Mouse (Mus musculus): ENCODE data around the gene Nrap. TPM values are rescaled to one million over a fixed set of nuclear protein-coding genes. Genes with fewer than 3 reads are reported as not detected.
A peak's percentile ranks its signal among the peaks of the same experiment; 100 is the strongest.

Gene Nrap
- polyA plus RNA-seq, 1 experiment from 2014 or later, result 0.22 TPM

GRCm38 (mm10) chr19:56430369-56430768, 40.5 kb upstream of the Nrap start:
- Histone ChIP-seq H3K4me1 (replicated peaks; ENCODE audit: control insufficient read depth, insufficient read depth, low read length) (0 out of 2 replicates have a peak, but pooled peaks cover 2% of the 10 kb centered on the region), H3K9ac (ENCODE audit: low read depth, low read length) (no peak overlapping the region), H3K4me3 (ENCODE audit: low read depth, low read length) (no peak overlapping the region), H3K27ac (ENCODE audit: low read depth, low read length) (no peak overlapping the region), H3K27me3 (replicated peaks; ENCODE audit: control insufficient read depth, insufficient read depth, low read length) (no peaks in the 10 kb centered on the region), H3K4me2 (replicated peaks; ENCODE audit: low read depth) (no peak overlapping the region), H3K9me3 (ENCODE audit: control insufficient read depth) (no peaks in the 10 kb centered on the region), H3K36me3 (ENCODE audit: control insufficient read depth, insufficient read depth) (peaks cover 37% of the 10 kb centered on the region)
- no peak for ATAC-seq
- 74% methylated on average over 8 of the region's 8 CpGs for WGBS
- TF ChIP-seq CTCF (IDR thresholded peaks at IDR 0.05; ENCODE audit: low read depth), result peak; percentile 51

DNA sequence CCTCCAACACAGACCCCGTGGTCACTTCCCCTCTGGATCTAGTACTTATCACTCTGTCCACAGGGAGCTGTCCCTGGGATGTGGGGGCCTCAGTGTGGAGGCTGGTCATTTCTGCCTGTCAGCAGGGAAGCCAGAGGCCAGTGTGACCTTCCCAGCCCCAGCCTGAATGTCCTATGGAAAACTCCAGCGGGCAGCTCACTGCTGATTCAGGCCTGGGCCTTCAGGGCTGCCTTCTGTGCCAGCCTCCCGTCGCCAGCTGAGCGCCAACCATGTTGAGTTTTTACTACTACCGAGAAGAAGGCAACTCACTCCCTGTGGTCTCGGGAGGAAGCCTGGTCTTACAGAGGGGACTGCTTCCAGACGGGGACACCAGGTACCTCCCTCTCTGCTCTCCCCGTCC, 35.7 kb upstream of the Nrap start:
- Histone ChIP-seq H3K4me1 (replicated peaks; ENCODE audit: control insufficient read depth, insufficient read depth, low read length) (0 out of 2 replicates have a peak, but pooled peaks cover 2% of the 10 kb centered on the region), H3K4me3 (ENCODE audit: low read depth, low read length) (no peak overlapping the region), H3K4me2 (replicated peaks; ENCODE audit: low read depth) (no peak overlapping the region), H3K9me3 (ENCODE audit: control insufficient read depth) (no peaks in the 10 kb centered on the region), H3K36me3 (ENCODE audit: control insufficient read depth, insufficient read depth) (peaks cover 18% of the 10 kb centered on the region), H3K27me3 (replicated peaks; ENCODE audit: control insufficient read depth, insufficient read depth, low read length) (no peaks in the 10 kb centered on the region), H3K27ac (ENCODE audit: low read depth, low read length) (0 out of 2 replicates have a peak overlapping the region, but pooled peaks have one; percentile 21), H3K9ac (ENCODE audit: low read depth, low read length) (no peak overlapping the region)
- WGBS, result 58% methylated on average over 9 of the region's 9 CpGs
- ATAC-seq, result no peak
- TF ChIP-seq CTCF (IDR thresholded peaks at IDR 0.05; ENCODE audit: low read depth), result no peak

DNA sequence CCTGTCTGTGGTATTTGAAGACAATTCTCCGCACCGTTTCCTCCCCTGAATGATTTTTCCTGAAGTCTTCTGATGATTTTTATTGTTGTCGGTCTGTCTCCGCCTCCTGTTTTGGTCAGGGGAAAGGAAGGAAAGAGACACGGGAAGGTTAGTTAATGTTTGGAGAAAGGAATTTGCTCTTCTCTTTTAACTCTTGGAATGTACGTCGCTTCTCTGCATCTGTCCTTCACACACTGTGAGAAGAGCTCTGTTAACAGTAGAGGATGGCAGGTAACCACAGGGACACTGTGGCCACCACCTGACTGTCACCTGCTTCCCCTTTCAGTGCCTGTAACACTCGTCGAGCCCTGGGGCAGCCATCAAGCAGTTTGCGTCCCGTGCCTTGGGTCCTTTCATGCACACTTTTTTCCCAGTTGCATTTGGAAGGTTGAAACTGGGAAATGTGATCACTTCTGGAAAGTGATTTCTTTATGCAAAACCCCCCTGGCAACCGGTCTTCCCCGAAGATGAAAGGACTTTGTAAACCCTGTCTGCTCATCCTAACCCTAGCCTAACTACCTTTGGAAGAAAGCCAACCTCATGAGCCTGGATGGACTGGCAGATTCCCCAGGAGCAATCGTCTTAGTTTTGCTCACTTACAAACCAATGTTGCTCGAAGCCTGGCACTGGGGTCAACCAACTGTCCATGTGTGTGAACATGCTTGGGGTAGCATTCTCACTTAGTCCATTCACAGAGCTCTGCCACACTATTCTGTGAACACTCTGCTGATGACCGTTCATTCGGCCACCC, 35.0 kb upstream of the Nrap start:
- H3K9me3 ChIP-seq (ENCODE audit: control insufficient read depth), result no peaks in the 10 kb centered on the region
- H3K27me3 ChIP-seq (replicated peaks; ENCODE audit: control insufficient read depth, insufficient read depth, low read length), result no peaks in the 10 kb centered on the region
- ATAC-seq, result no peak
- no peak for TF ChIP-seq CTCF (IDR thresholded peaks at IDR 0.05; ENCODE audit: low read depth)
- 0 out of 2 replicates have a peak, but pooled peaks cover 2% of the 10 kb centered on the region for H3K4me1 ChIP-seq (replicated peaks; ENCODE audit: control insufficient read depth, insufficient read depth, low read length)
- 69% methylated on average over 17 of the region's 17 CpGs for WGBS
- peaks cover 18% of the 10 kb centered on the region for H3K36me3 ChIP-seq (ENCODE audit: control insufficient read depth, insufficient read depth)
- no peak overlapping the region for H3K27ac ChIP-seq (ENCODE audit: low read depth, low read length)
- no peak overlapping the region for H3K9ac ChIP-seq (ENCODE audit: low read depth, low read length)
- no peak overlapping the region for H3K4me2 ChIP-seq (replicated peaks; ENCODE audit: low read depth)
- H3K4me3 ChIP-seq (ENCODE audit: low read depth, low read length), result no peak overlapping the region

DNA sequence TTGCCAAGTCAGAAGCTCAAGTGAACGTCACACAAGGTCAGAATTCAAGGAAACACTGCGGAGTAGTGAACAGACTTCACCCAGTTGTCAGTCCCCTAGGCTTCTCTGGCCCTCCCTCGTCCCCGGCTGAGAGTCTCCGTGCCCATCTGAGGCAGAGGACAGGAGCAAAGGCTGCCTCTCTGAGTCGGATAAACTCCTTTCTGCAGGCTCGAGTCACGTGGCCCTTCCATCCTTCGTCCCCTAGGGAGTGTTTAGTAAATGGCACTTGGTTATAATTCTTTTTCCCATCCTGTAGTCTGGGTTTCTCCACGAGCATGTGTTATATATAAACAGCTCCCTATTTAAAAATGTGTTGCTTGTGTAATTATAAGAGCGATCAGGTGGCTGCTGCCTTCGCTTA, 33.5 kb upstream of the Nrap start:
- Histone ChIP-seq H3K9me3 (ENCODE audit: control insufficient read depth) (no peaks in the 10 kb centered on the region), H3K4me1 (replicated peaks; ENCODE audit: control insufficient read depth, insufficient read depth, low read length) (0 out of 2 replicates have a peak, but pooled peaks cover 2% of the 10 kb centered on the region), H3K4me2 (replicated peaks; ENCODE audit: low read depth) (no peak overlapping the region; the same call in 1 of the 2 replicates), H3K9ac (ENCODE audit: low read depth, low read length) (no peak overlapping the region), H3K27ac (ENCODE audit: low read depth, low read length) (peak overlapping the region; percentile 41; the same call in 1 of the 2 replicates), H3K36me3 (ENCODE audit: control insufficient read depth, insufficient read depth) (peaks cover 21% of the 10 kb centered on the region), H3K4me3 (ENCODE audit: low read depth, low read length) (no peak overlapping the region), H3K27me3 (replicated peaks; ENCODE audit: control insufficient read depth, insufficient read depth, low read length) (no peaks in the 10 kb centered on the region)
- no peak for ATAC-seq
- TF ChIP-seq CTCF (IDR thresholded peaks at IDR 0.05; ENCODE audit: low read depth), result no peak
- WGBS, result 63% methylated on average over 12 of the region's 12 CpGs

GRCm38 (mm10) chr19:56422476-56423338, 32.9 kb upstream of the Nrap start:
- Histone ChIP-seq H3K4me2 (replicated peaks; ENCODE audit: low read depth) (no peak overlapping the region; the same call in 1 of the 2 replicates), H3K9ac (ENCODE audit: low read depth, low read length) (no peak overlapping the region), H3K36me3 (ENCODE audit: control insufficient read depth, insufficient read depth) (peaks cover 21% of the 10 kb centered on the region), H3K9me3 (ENCODE audit: control insufficient read depth) (no peaks in the 10 kb centered on the region), H3K4me3 (ENCODE audit: low read depth, low read length) (no peak overlapping the region), H3K27me3 (replicated peaks; ENCODE audit: control insufficient read depth, insufficient read depth, low read length) (no peaks in the 10 kb centered on the region), H3K27ac (ENCODE audit: low read depth, low read length) (peak overlapping the region; percentile 41; the same call in 1 of the 2 replicates), H3K4me1 (replicated peaks; ENCODE audit: control insufficient read depth, insufficient read depth, low read length) (0 out of 2 replicates have a peak, but pooled peaks cover 2% of the 10 kb centered on the region)
- TF ChIP-seq CTCF (IDR thresholded peaks at IDR 0.05; ENCODE audit: low read depth), result peak; percentile 91
- ATAC-seq, result no peak
- 35% methylated on average over 14 of the region's 14 CpGs for WGBS

- Histone ChIP-seq H3K36me3 (ENCODE audit: control insufficient read depth, insufficient read depth) (peaks cover 16% of the 10 kb centered on the region), H3K27me3 (replicated peaks; ENCODE audit: control insufficient read depth, insufficient read depth, low read length) (no peaks in the 10 kb centered on the region), H3K9ac (ENCODE audit: low read depth, low read length) (no peak overlapping the region), H3K4me3 (ENCODE audit: low read depth, low read length) (no peak overlapping the region), H3K4me1 (replicated peaks; ENCODE audit: control insufficient read depth, insufficient read depth, low read length) (0 out of 2 replicates have a peak, but pooled peaks cover under 1% of the 10 kb centered on the region), H3K9me3 (ENCODE audit: control insufficient read depth) (no peaks in the 10 kb centered on the region), H3K27ac (ENCODE audit: low read depth, low read length) (no peak overlapping the region), H3K4me2 (replicated peaks; ENCODE audit: low read depth) (no peak overlapping the region)
- TF ChIP-seq CTCF (IDR thresholded peaks at IDR 0.05; ENCODE audit: low read depth), result no peak
- ATAC-seq, result no peak
- 85% methylated on average over 3 of the region's 3 CpGs for WGBS
Measured at GRCm38 (mm10) chr19:56420345-56420744, 30.5 kb upstream of the Nrap start.
